Mouse (Mus musculus) A20 (cell line): ENCODE data around the gene Il31.

Experiments
- DNase-seq: peaks from one replicate; pipeline ENCODE4 v3.0.0-alpha.2; 2011; ENCODE audit warnings: low read depth, low spot score

Il31 gene

DNA sequence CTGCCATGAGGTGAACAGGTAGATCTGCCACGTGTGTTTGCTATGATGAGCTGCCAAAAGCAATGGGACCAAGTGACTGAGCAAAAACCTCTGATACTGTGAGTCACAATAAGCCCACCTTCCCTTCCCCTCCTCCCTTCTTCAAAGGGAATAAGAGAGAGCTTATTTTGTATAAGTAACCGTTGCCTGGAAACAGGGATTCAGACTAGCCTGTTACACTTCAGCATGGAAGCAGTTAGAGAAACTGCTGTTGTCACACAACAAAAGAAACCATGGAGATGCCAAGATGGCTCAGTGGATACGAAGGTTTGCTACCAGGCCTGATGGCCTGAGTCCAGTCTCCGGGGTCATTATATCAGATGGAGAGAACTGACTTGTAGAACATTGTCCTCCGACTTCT is 15.5 kb downstream of the Il31 start:
- DNase-seq = no peak

DNA sequence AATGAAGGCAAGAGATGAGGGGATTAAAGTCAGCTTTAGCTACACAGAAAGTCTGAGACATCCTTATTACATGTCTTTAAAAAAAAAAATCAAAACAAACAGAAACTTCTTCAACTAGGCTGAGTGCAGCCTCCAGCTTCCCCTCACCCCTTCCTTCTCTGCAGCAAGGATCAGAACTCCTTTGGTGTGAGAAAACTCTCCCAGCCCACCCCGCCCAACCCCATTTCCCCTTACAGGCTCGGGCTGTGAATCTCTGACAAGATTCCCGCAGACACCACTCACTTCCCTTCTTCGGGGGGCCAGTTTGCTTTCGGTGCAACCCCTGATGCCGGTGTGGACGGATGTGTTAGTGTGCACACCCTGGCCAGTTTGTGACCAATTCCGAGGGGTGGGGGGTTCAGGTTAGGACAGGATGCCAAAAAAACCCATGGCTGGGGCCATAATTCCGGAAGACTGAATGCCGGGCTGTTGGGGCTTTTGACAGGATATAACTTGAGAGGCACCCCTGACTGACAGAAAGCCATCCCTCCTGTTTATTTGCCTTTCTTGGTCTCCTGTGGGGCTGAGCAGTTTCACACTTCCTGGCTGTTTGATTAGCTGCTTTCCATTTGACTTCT is 18.4 kb downstream of the Il31 start:
- peak; percentile 10 for DNase-seq

DNA sequence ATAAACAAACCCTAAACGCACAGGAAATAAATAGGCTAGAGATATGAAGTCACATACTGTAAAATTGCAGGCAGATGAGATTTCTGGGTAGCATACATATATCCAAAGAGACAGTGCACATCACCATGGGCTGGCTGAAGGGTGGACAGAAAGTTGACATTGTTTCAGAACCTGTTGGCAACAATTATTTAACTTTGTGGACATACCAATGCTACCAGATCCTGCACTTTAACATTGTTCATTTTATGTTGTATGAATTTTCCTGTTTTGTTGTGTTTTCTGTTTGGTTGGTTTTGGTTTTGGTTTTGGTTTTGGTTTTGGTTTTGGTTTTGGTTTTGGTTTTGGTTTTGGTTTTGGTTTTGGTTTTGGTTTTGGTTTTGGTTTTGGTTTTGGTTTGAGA is 24.7 kb downstream of the Il31 start:
- DNase-seq = no peak

DNA sequence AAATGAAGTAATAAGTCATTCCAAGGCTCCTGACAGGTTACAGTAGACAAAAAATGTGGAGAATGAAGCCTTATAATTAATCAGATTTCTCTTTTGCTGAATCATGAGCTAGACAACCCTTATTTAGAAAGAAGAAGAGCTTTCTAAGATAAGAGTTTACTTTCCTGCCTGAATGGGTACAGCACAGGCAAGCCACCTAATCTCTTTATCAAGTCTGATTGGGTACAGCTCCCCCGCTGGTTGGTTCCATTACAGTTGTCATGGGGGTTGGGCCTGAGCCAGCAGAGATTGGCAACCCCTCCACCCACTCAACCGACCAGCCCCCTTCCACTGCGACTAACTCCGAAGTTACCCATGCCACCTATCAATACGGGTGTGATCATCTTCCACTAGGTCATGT is 27.9 kb downstream of the Il31 start:
- no peak for DNase-seq

DNA sequence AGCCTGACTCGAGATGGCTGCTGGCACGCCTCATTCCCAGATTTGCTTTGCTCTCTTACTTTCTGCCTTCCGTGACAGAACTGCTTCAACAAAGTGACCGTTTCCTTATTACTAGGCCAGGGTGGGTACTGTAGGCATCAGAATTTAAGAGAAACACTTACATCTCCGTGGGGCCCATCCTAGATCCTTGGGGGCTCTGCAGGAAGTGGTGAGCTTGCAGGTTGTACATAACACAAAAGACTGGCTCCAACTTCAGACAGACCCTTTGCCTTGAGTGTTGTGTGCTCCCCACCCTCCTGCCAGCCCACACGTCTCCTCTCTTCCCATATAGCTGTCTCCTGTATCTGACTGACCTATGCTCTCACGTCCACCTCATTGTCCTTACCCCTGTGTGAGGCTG is 37.4 kb downstream of the Il31 start:
- DNase-seq = no peak

DNA sequence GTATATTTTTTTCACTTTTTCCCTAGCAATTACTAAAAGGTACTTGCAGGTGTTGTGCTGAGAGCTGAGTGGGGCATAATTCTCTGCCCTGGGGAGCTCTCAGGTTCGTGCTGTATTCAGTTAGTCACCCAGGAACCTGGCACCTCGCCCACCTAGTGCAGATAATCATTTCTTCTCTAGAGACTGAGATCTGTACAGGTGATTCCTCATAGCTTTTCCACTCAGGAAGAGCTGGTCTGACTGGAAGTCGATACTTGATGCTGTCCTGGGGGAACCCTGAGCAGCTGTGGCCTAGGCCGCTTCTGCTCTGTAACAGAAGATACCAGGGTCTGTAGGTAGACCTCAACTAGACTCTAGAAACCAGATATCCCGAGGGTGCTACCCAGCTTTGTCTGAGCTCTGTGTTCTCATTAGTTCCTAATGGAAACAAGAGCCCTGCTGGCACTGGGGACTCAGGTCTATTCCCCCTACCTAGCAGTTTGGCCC is 44.4 kb downstream of the Il31 start:
- no peak for DNase-seq

DNA sequence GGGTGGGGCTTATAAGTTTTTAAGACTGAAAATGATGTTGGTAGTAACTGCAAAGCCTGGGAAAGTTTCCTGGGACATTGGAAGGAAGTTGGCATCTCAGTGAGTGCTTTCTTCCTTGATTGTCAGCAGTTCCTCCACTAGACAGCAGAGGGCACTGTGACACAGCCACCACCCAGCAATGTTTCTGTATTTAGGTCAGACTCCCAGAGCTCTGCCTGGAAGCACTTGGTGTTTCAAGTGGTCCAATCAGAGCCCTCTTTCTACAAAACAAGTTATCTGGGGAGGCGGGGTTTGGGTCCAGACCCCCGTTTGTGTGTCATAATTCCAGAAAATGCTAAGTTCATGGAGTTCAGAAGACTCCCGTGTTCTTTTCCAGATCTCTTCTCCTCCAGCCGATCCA is 45.2 kb downstream of the Il31 start:
- peak; percentile 53 for DNase-seq

DNA sequence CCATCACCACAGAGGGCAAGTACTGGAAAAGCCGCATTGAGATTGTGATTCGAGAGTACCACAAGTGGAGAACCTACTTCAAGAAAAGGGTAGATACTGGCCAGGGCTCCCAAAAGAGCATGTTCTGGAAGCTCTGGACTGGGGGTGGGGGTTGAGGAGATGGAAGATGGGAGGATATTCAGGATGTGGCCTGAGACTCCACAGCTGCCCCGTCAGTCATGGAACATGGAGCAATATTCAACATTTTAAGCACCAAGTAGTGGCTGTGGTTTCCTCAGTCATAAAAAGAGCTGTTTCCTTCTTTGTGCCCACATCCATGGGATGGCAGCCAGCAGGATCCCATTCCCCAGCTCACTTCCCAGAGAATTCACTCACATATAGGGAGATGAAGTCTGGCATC is 47.0 kb downstream of the Il31 start:
- no peak for DNase-seq

DNA sequence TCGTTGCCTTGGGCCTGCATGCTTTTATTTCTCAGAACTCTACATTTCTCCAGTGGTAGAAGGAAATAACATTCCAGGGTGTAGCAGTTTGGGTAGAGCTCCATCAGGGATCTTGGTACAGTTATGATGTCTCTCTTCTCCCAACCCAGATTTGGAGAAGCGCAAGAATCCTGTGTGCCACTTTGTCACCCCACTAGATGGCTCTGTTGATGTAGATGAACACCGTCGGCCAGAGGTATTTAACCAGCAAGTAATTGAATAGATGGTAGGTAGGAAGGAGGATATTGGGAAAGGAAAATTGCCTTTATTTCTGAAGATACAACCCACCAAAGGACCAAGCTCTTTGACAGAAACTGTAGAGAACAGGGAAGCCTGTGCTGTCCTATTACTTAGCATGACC is 48.6 kb downstream of the Il31 start:
- DNase-seq = no peak

DNA sequence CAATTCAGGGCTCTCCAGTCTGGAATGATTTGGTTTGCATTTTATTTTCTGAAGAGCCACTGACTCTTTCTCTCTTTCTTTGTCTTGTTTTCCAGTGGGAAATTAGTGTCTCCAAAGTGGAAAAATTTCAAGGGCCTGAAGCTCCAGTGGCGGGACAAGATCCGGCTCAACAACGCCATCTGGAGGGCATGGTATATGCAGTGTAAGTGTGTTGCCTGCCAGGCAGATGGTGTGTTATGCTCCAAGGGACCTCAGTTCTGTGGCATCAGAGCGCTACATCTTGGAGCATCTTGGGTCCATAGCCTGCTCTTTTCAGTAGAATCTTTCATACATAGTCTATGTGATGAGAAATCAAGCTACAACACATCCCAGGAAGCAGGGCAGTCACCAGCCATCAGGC is 49.3 kb downstream of the Il31 start:
- DNase-seq = no peak

DNA sequence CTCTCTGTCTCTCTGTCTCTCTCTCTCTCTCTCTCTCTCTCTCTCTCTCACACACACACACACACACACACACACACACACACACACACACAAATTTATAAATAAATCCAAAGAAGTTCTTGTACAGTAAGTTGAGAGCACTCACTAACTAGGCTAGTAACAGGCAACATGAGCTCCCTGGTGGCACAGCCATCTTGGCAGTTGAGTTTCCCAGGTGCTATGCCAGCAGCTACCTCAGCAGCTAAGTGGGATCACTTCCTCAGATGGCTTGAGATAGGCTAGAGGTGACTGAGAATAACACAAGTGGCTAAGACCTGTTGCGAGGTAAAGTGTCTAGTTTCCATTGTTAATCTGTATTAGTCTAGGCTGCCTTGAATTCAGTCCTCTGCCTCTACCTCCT is 50.0 kb downstream of the Il31 start:
- no peak for DNase-seq

DNA sequence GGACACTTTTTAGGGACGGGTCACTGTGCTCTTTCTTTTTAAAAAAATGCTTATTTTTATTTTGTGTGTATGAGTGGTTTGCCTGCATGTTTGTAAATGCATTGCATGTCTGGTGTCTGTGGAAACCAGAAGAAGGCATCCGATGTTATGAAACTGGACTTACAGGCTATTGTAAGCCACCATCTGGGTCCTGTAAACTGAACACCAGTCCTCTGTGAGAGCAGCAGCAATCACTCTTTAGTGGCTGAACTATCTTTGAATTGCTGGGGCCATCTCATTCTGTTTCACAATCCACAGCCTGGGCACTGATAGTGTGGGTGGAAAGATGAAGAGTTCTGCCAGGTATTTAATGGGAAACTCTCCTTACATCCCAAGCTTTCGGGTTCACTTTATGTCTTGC is 50.9 kb downstream of the Il31 start:
- no peak for DNase-seq

DNA sequence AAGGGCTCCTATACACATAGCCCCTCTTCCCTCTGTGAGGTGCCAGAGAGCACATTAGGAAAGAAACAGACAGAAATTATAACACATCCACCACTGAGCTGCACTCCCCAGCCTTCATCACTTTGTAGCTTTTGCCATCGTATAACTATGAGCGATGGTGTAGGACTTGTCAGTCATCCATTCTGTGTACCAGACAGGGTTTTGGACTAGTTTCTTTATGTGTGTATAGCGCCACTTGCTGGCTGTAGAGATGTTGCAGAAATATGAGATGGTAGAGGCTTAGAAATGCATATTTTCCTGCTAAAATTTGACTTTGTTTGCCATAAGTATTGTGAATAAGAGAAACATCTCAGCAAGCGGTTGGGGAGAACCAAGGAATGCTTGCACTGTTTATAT is 52.5 kb downstream of the Il31 start:
- DNase-seq = peak; percentile 70

DNA sequence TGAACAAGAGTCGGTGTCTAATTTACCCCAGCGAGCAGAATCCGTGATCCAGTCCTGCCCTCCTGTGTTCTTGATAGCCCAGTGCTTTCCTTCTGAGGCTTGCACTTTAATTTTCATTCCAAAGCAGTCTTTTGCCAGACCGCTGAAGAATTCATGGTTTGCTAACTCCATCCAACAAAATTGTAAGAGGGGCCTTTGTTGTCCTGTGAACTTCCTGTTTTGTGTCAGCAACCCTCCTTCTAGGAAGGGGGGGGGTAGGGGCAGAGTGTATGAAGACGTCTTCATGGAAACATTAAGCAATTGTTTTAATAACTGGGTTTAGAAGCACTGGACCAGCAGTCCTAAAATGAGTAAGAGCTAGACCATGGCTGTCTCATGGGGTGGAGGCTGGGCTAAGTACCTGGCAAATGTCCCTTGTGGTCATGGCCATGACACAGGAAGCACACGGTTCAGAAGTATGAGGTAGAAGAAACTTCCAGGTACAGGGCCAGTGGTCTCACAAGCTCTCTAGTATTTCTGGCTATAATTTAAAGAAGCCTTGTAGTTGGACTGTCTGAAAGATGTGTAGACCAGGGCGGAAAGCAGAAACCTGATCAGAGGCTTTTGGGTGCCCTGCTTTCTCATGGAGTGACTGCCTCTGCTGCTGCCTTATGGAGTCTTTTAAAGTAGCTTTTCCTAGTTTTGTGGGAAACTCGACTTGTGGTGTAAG is 53.1 kb downstream of the Il31 start:
- peak; percentile 12 for DNase-seq

DNA sequence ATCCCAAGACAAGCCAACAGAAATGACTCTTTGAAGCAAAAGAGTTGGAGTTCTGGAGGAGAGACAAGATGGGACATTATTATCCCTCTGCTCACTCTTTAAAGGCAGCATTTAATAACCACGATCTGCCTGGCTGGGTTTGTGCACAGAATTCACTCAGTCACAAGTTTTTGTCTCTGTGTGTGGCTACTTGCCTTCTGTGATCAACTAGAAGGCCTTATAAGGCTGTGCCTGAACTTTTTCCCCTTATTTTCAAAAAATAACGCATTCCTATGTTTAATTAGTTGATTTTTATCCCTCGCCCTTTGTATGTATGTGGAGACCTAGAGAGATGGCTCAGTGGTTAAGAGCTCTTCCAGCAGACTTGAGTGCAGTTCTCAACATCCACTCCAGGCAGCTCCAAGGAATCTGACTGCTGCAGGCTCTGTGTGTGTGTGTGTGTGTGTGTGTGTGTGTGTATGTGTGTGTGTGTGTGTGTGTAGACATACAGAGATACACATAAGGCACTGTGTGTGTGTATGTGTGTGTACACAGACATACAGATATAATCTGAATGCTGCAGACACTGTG is 56.9 kb downstream of the Il31 start:
- DNase-seq = no peak

DNA sequence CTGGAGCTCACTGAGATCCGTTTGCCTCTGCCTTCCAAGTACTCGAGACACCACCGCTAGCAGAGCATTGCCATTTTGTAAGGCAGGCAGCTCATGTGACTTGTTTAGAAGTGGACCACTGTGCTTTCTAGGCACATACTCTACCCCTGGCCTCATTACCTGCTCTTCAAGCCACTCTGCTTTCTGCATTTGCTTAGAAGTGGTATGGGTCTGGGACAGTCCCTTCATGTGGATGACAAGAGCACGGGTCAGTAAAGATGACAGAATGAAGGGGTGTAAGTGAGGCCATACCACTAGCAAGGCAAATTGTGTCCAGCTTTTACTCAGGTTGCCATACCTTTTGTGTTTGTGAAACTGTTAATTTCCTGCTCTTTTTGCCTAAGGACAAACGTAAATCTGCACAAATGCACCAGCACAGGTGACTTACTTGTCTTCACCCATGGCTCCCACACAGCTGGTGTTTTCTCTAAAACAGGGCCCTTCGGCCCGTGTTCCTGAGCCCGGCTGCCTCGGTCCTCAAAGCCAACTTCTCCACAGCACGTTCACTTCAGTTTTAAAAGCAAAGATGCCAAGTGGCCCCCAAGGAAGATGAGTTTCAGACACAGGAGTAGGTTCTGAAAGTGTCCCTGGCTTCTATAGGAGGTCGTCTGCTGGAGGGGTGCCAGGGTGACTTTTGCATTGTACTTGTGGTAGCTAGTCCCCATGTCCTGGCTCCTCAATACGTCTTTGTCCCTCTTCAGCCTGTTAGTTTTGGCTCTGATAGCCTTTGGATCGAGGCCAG is 57.6 kb downstream of the Il31 start:
- no peak for DNase-seq
